Mouse (Mus musculus): ENCODE results near the gene Macf1. TPM values are rescaled to one million over a fixed set of nuclear protein-coding genes. Genes with fewer than 3 reads are reported as not detected.

The Macf1 gene
- polyA plus RNA-seq, 1 experiment from 2014 or later: 28.9 TPM

DNA sequence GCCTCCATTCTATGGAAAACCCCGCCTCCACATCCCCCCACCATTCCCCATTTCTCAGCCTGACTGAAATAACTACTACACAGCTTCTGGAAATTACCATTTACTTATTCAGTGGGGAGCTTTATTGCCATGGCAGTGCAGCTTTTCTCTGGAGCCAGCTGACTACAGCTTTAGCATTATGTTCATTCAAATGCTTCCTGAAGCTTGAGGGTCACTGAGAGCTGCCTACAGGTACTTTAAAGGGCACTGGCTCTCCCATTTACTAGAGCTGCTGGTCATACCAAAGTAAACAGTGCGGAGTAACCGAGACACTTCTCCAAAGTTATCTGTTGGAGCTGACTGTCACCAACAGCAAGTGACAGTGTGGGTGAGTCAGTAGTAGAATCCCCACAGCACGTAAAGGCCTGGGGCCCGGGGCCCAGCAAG lies 89.8 kb downstream of the Macf1 start:
- DNase-seq (ENCODE audit: low spot score) (no peak), ATAC-seq (ENCODE audit: low FRiP score, low TSS enrichment) (no peak)
- H3K4me1 ChIP-seq (replicated peaks; ENCODE audit: control insufficient read depth, insufficient read depth): peaks cover 3% of the 10 kb centered on the region; the same call in 1 of the 2 replicates
- no peak overlapping the region for H3K4me3 ChIP-seq (ENCODE audit: low read depth, low read length)
- H3K9ac ChIP-seq (ENCODE audit: low read length): no peak overlapping the region
- H3K36me3 ChIP-seq (ENCODE audit: control insufficient read depth, insufficient read depth, low read length): no peaks in the 10 kb centered on the region
- 44% methylated on average over 5 of the region's 5 CpGs for WGBS
- TF ChIP-seq EP300 (optimal IDR thresholded peaks at IDR 0.05): no peak
- no peak for TF ChIP-seq CTCF (IDR thresholded peaks at IDR 0.05; ENCODE audit: low read depth)
- no peaks in the 10 kb centered on the region for H3K27me3 ChIP-seq (ENCODE audit: control insufficient read depth, insufficient read depth, low read length)
- no peaks in the 10 kb centered on the region for H3K9me3 ChIP-seq (ENCODE audit: control insufficient read depth, low read length)
- H3K4me2 ChIP-seq (replicated peaks; ENCODE audit: low read depth): no peak overlapping the region
- peak overlapping the region; percentile 31; the same call in 1 of the 2 replicates for H3K27ac ChIP-seq (replicated peaks)

DNA sequence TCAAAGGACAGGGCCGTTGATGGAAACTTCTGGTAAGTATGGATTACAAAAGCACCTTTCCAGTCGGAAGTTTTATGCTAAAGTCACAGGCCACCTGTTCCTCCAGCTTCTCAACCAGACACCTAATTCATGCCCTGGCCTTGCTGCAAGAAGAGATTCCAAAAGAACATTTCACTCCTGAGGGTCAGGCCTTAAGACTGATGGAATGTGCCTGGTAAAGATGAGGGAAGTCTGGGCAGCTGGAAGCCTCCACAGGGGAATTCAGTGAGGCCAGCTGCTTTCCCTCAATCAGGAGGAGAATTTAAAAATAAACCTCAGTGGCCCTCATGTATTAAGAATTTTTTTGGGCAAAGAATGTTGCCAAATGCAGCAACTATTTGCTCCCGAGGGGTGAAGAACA lies 90.5 kb downstream of the Macf1 start:
- no peaks in the 10 kb centered on the region for H3K27me3 ChIP-seq (ENCODE audit: control insufficient read depth, insufficient read depth, low read length)
- peaks cover 3% of the 10 kb centered on the region; the same call in 1 of the 2 replicates for H3K4me1 ChIP-seq (replicated peaks; ENCODE audit: control insufficient read depth, insufficient read depth)
- H3K4me3 ChIP-seq (ENCODE audit: low read depth, low read length): no peak overlapping the region
- DNase-seq (ENCODE audit: low spot score): no peak
- H3K4me2 ChIP-seq (replicated peaks; ENCODE audit: low read depth): no peak overlapping the region
- no peak for ATAC-seq (ENCODE audit: low FRiP score, low TSS enrichment)
- H3K9ac ChIP-seq (ENCODE audit: low read length): no peak overlapping the region
- H3K9me3 ChIP-seq (ENCODE audit: control insufficient read depth, low read length): no peaks in the 10 kb centered on the region
- 32% methylated on average over 3 of the region's 3 CpGs for WGBS
- no peaks in the 10 kb centered on the region for H3K36me3 ChIP-seq (ENCODE audit: control insufficient read depth, insufficient read depth, low read length)
- TF ChIP-seq EP300 (optimal IDR thresholded peaks at IDR 0.05) (no peak), CTCF (IDR thresholded peaks at IDR 0.05; ENCODE audit: low read depth) (no peak)
- H3K27ac ChIP-seq (replicated peaks): no peak overlapping the region

DNA sequence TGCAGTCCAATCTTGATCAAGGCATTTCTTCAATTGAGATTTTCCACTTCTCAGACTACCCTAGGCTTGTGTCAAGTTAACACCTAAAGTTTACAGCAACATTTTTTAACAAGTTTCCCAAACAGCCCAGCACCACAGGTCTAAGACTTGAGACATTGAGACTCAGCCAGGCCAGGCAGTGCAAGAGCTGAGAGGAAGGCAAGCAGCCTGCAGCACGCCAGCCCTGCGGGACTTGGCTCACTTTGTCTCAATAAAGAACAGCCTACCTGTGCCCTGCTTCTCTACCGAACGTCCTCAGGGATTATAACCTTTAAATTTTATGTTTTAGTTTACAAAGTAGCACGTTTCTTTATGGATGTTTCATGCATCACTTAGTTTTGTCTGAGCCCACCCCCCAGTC lies 92.1 kb downstream of the Macf1 start:
- H3K4me2 ChIP-seq (replicated peaks; ENCODE audit: low read depth): no peak overlapping the region
- H3K36me3 ChIP-seq (ENCODE audit: control insufficient read depth, insufficient read depth, low read length): no peaks in the 10 kb centered on the region
- no peaks in the 10 kb centered on the region for H3K9me3 ChIP-seq (ENCODE audit: control insufficient read depth, low read length)
- H3K9ac ChIP-seq (ENCODE audit: low read length): no peak overlapping the region
- no peaks in the 10 kb centered on the region for H3K27me3 ChIP-seq (ENCODE audit: control insufficient read depth, insufficient read depth, low read length)
- H3K4me1 ChIP-seq (replicated peaks; ENCODE audit: control insufficient read depth, insufficient read depth): peaks cover 3% of the 10 kb centered on the region; the same call in 1 of the 2 replicates
- H3K4me3 ChIP-seq (ENCODE audit: low read depth, low read length): no peak overlapping the region
- WGBS: 75% methylated on average over 5 of the region's 5 CpGs
- TF ChIP-seq EP300 (optimal IDR thresholded peaks at IDR 0.05) (no peak), CTCF (IDR thresholded peaks at IDR 0.05; ENCODE audit: low read depth) (no peak)
- ATAC-seq (ENCODE audit: low FRiP score, low TSS enrichment): no peak
- H3K27ac ChIP-seq (replicated peaks): no peak overlapping the region
- DNase-seq (ENCODE audit: low spot score): no peak

DNA sequence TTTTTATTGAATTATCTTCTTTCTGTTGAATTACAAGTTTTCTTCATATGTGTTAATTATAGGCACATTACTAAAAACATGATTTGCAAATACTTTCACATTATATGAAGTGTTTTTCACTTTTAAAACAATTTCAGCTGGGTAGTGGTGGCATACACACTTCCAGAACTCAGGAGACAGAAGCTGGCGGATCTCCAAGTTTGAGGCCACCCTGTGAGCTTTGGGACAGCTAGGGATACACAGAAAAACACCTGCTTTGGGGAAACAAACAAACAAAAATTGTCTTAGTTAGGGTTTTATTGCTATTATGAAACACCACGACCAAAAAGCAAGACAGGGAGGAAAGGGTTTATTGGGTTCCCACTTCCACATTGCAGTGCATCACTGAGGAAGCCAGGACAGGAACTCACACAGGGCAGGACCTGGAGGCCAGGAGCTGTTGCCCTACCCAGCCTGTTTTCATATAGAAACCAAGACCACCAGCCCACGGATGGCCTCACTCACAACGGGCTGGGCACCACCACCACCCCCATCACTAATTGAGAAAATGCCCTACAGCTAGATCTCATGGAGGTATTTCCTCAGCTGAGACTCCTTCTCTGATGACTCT lies 93.0 kb downstream of the Macf1 start:
- Histone ChIP-seq H3K4me3 (ENCODE audit: low read depth, low read length) (no peak overlapping the region), H3K4me1 (replicated peaks; ENCODE audit: control insufficient read depth, insufficient read depth) (peaks cover 3% of the 10 kb centered on the region; the same call in 1 of the 2 replicates), H3K4me2 (replicated peaks; ENCODE audit: low read depth) (no peak overlapping the region), H3K9ac (ENCODE audit: low read length) (no peak overlapping the region), H3K27me3 (ENCODE audit: control insufficient read depth, insufficient read depth, low read length) (no peaks in the 10 kb centered on the region), H3K9me3 (ENCODE audit: control insufficient read depth, low read length) (no peaks in the 10 kb centered on the region), H3K36me3 (ENCODE audit: control insufficient read depth, insufficient read depth, low read length) (no peaks in the 10 kb centered on the region), H3K27ac (replicated peaks) (no peak overlapping the region)
- no peak for TF ChIP-seq CTCF (IDR thresholded peaks at IDR 0.05; ENCODE audit: low read depth)
- no peak for TF ChIP-seq EP300 (optimal IDR thresholded peaks at IDR 0.05)
- ATAC-seq (ENCODE audit: low FRiP score, low TSS enrichment) (no peak), DNase-seq (ENCODE audit: low spot score) (no peak)
- WGBS: 70% methylated on average over 4 of the region's 4 CpGs

DNA sequence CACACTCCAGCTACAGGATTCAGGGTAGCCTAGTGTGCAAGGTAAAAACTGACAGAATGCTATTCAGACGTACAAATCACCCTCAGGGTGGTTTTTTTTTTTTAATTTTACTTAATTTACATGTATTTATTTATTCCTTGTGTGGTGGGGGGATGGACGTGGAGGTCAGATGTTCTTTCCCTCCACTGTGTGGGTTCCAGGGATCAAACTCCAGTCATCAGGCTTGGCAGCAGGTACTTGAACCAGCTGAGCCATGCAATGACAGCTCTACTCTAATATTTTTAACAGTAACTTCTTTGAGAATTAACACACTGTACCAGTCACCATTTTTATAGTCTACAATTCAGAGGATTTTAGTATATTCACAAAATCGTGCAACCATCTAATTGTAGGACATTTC lies 94.7 kb downstream of the Macf1 start:
- Histone ChIP-seq H3K9me3 (ENCODE audit: control insufficient read depth, low read length) (no peaks in the 10 kb centered on the region), H3K27ac (replicated peaks) (peak overlapping the region; percentile 49; the same call in 1 of the 2 replicates), H3K36me3 (ENCODE audit: control insufficient read depth, insufficient read depth, low read length) (no peaks in the 10 kb centered on the region), H3K4me3 (ENCODE audit: low read depth, low read length) (no peak overlapping the region), H3K27me3 (ENCODE audit: control insufficient read depth, insufficient read depth, low read length) (no peaks in the 10 kb centered on the region), H3K9ac (ENCODE audit: low read length) (no peak overlapping the region), H3K4me1 (replicated peaks; ENCODE audit: control insufficient read depth, insufficient read depth) (peaks cover 3% of the 10 kb centered on the region; the same call in 1 of the 2 replicates), H3K4me2 (replicated peaks; ENCODE audit: low read depth) (no peak overlapping the region)
- WGBS: 59% methylated on average over 3 of the region's 3 CpGs
- ATAC-seq (ENCODE audit: low FRiP score, low TSS enrichment): no peak
- TF ChIP-seq EP300 (optimal IDR thresholded peaks at IDR 0.05) (no peak), CTCF (IDR thresholded peaks at IDR 0.05; ENCODE audit: low read depth) (no peak)
- no peak for DNase-seq (ENCODE audit: low spot score)

Measured in stomach, postnatal 0 days (tissue).